Mouse (Mus musculus) bone marrow macrophage, adult 2 months (primary cell): Measurements from ENCODE around the gene Rad51b. TPM values are rescaled to one million over a fixed set of nuclear protein-coding genes. Genes with fewer than 3 reads are reported as not detected.

Source experiments
- H3K27ac ChIP-seq: 2 replicates; pipeline ENCODE4 v1.5.1; 2012; ENCODE audit warnings: low read depth, low read length; ENCODE audit not compliant: insufficient read depth
- H3K4me1 ChIP-seq: 2 replicates; pipeline ENCODE4 v1.6.1; 2012; ENCODE audit warnings: low read length; ENCODE audit not compliant: control insufficient read depth, insufficient read depth
- H3K4me3 ChIP-seq: 2 replicates; pipeline ENCODE4 v1.5.1; 2012; ENCODE audit warnings: mild to moderate bottlenecking, low read length, moderate library complexity; ENCODE audit not compliant: insufficient read depth
- CTCF ChIP-seq: IDR thresholded peaks from 2 replicates; pipeline ENCODE4 v1.5.1; 2012; ENCODE audit warnings: low read depth, mild to moderate bottlenecking, low read length, moderate library complexity
- POLR2A ChIP-seq: IDR thresholded peaks from 2 replicates; pipeline ENCODE4 v1.6.1; 2012; ENCODE audit warnings: mild to moderate bottlenecking, low read depth, low read length, borderline replicate concordance
- polyA plus RNA-seq: library from polyadenylated mRNA; stranded (reverse); fragments of >200 nt; gene quantifications from 2 replicates; pipeline ENCODE4 v1.2.4, GENCODE M21; 2012; ENCODE audit not compliant: missing spikeins, insufficient read depth, insufficient read length

Rad51b gene
- polyA plus RNA-seq, 1 experiment: 2.8 TPM

GRCm38 (mm10) chr12:79577525-79577924 lies 280.4 kb downstream of the Rad51b start:
- Histone ChIP-seq H3K27ac (no peak overlapping the region), H3K4me1 (peaks cover 3% of the 10 kb centered on the region; the same call in 1 of the 2 replicates), H3K4me3 (no peak overlapping the region)
- TF ChIP-seq CTCF: no peak
- no peak for TF ChIP-seq POLR2A

DNA sequence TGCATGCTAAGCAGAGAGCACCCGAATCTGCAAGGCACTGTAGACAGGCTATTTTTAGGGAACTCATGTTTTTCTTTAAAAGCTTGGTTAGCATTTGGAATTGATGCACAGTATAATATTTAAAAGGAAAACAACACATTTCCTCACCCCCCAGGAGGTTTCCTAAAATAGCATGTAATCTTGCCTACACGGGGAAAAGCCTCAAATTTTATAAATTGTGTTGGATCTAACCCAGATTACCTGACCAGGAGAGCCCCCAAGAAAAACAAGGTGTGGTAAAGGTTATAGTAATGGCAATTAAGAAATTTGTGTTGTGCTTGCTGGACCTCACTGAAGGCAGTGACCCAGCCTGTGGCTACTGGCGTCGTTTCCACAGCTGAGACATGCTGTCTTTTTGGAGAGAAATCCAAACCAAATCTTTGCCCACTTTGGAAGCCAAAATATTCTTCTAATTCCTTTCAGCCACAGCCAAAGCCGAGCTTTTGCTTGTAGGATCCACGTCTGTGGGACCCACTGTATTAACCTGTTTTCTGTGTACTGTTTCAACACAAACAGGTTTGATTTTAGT lies 282.0 kb downstream of the Rad51b start:
- Histone ChIP-seq H3K4me3 (no peak overlapping the region), H3K27ac (no peak overlapping the region), H3K4me1 (peaks cover 3% of the 10 kb centered on the region; the same call in 1 of the 2 replicates)
- TF ChIP-seq CTCF (no peak), POLR2A (no peak)

GRCm38 (mm10) chr12:79579837-79580236 lies 282.8 kb downstream of the Rad51b start:
- H3K27ac ChIP-seq: no peak overlapping the region
- no peak for TF ChIP-seq CTCF
- TF ChIP-seq POLR2A: no peak
- H3K4me3 ChIP-seq: no peak overlapping the region
- H3K4me1 ChIP-seq: peaks cover 3% of the 10 kb centered on the region; the same call in 1 of the 2 replicates

DNA sequence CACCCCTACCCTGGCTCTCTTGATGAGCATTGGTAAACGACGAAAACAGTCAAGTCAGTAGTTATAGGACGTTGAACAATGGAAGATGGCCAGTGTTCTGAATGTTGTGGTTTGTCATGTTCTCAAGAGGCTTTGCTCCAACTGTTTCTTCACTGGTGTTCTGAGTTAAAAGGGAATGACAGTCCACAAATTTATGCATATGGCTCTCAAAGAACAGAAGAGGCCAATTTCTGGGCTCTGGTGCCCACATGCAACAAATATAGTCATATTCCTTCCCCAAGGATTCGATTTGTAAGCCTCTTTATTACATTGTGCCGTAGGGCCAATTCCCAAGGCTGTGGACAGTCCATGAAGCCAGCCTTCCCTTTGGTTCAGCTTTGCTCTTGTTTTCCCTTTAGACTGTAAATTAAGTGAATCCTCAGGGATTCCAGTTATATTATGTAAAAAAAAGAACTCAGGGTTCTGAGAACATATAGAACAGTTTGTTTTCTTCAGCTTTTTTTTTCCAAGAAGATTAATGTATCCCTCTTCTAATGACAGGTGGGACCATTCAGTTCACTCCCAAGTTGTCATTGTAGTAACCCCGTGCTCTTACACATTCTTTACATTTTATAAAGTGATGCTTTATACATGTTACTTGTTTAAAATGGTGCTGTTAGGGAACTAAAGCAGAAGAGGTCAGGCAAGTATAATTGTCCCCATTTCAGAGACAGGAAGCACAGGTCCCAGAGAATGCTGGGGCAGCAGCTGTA lies 287.6 kb downstream of the Rad51b start:
- Histone ChIP-seq H3K27ac (no peak overlapping the region), H3K4me1 (no peaks in the 10 kb centered on the region), H3K4me3 (no peak overlapping the region)
- TF ChIP-seq CTCF (no peak), POLR2A (no peak)

- Histone ChIP-seq H3K27ac (no peak overlapping the region), H3K4me3 (no peak overlapping the region), H3K4me1 (no peaks in the 10 kb centered on the region)
- no peak for TF ChIP-seq CTCF
- no peak for TF ChIP-seq POLR2A
Observed at GRCm38 (mm10) chr12:79585336-79585735, 288.3 kb downstream of the Rad51b start.

GRCm38 (mm10) chr12:79588831-79589230 lies 291.7 kb downstream of the Rad51b start:
- Histone ChIP-seq H3K27ac (no peak overlapping the region), H3K4me1 (no peaks in the 10 kb centered on the region), H3K4me3 (no peak overlapping the region)
- no peak for TF ChIP-seq CTCF
- TF ChIP-seq POLR2A: no peak

DNA sequence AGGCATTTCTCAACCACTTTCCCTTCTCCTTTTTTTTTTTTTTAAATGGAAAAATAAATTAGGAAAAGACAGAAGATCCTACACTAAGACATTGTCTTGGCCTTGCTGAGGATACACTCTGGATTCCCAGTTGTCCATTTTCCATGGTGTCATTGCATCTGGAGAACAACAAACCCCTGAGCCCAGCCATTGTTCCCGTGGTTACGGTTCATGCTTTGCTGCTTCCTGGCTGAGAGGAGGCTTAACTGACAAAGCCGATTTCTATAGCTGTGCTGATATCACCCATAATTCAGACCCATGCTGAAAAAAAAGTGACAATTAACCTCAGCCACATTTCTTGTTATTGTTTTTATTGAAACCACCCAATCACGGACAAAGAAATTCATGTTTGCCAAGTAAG lies 295.1 kb downstream of the Rad51b start:
- no peak overlapping the region for H3K27ac ChIP-seq
- H3K4me1 ChIP-seq: no peaks in the 10 kb centered on the region
- TF ChIP-seq POLR2A (no peak), CTCF (no peak)
- H3K4me3 ChIP-seq: no peak overlapping the region

DNA sequence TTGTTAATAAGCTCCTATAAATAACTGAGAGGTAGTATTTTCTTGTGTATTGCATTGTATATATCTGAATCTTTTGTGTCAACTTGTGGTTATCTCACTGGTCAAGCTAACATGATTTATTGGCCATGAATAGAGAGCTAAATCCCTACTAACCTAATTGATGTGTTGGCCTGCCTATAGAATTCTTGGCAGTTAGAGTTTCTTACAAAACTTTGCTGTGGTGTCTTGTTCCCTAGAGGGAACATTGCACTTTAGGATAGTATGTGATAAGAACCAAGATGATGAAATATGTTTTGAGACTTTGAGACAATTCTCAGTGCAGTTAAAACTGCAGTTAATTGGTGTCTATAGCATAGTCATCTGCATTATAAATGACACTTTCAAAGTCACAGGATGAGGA lies 299.8 kb downstream of the Rad51b start:
- Histone ChIP-seq H3K4me1 (peaks cover 9% of the 10 kb centered on the region), H3K27ac (no peak overlapping the region), H3K4me3 (no peak overlapping the region)
- no peak for TF ChIP-seq POLR2A
- no peak for TF ChIP-seq CTCF

DNA sequence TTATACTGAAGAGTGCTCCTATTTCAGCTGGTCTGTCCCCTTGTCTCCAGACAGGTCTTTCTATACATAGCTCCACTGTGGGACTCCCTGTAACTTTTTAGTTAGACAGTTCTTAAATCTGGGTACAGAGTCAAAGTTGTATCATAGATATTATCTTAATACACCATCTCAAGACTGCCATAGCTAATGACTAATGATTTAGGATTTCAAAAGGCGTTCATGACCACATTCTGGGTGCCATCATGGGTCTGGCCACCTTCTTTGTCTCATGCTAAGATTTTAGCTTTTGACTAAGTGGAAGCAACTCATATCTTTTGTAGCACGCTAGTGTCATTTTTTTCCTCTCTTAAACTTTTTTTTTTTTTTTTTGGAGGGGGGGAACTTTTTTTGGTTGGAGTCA lies 300.3 kb downstream of the Rad51b start:
- Histone ChIP-seq H3K4me3 (no peak overlapping the region), H3K4me1 (peaks cover 9% of the 10 kb centered on the region), H3K27ac (no peak overlapping the region)
- TF ChIP-seq POLR2A (no peak), CTCF (no peak)

- H3K27ac ChIP-seq: no peak overlapping the region
Observed at GRCm38 (mm10) chr12:79597786-79598185, 300.7 kb downstream of the Rad51b start.

More at GRCm38 (mm10) chr12:79597786-79598185, 300.7 kb downstream of the Rad51b start:
- Histone ChIP-seq H3K4me1 (peaks cover 9% of the 10 kb centered on the region), H3K4me3 (no peak overlapping the region)
- TF ChIP-seq CTCF (no peak), POLR2A (no peak)
